Mouse (Mus musculus): ENCODE results near the gene Thnsl1.

Thnsl1 gene

GRCm38 (mm10) chr2:21222453-21223384 lies 17.2 kb downstream of the Thnsl1 start:
- TF ChIP-seq GATA4 (IDR thresholded peaks at IDR 0.05; ENCODE audit: insufficient replicate concordance, low read length) = no peak

DNA sequence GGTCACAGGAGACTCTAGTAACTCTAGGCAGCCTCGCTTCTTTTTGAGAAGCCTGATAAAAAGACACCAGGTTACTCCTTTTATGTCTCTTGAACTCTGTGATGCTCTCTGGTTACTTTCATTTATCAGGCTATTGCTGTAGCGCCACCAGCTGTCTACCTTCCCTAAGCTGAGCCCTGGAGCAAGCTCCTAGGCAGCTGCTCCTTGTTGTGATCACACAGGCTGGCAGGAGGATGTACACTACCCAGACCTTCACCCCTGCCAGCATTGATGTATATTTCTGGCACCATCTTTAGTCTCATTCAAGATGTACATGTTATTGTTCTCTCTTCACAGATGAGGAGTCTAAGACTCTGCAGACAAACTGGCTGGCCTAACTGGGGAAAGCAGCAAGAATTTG lies 24.8 kb downstream of the Thnsl1 start:
- TF ChIP-seq GATA4 (IDR thresholded peaks at IDR 0.05; ENCODE audit: insufficient replicate concordance, low read length) = no peak

DNA sequence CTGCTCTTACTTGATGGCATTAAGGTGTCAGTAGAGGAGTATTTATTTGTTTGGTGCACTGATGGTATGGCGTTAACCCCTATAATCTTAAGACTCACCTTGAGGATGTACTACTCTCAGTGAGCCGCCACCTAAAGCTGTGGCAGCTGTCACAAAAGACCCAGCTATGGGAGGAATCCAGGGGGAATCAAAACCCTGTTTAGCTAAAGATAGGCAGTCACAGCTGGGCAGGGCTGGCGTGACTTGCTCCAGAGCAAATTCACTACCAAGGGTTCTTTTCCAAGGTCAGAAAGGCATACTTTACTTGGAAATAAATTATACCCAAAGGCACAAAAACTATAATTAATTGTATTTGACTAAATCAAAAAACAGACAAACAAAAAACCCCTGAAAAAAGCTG lies 25.6 kb downstream of the Thnsl1 start:
- no peak for TF ChIP-seq GATA4 (IDR thresholded peaks at IDR 0.05; ENCODE audit: insufficient replicate concordance, low read length)

GRCm38 (mm10) chr2:21234871-21235648 lies 29.5 kb downstream of the Thnsl1 start:
- TF ChIP-seq GATA4 (IDR thresholded peaks at IDR 0.05; ENCODE audit: insufficient replicate concordance, low read length) = no peak

GRCm38 (mm10) chr2:21235844-21236386 lies 30.4 kb downstream of the Thnsl1 start:
- no peak for TF ChIP-seq GATA4 (IDR thresholded peaks at IDR 0.05; ENCODE audit: insufficient replicate concordance, low read length)

- TF ChIP-seq GATA4 (IDR thresholded peaks at IDR 0.05; ENCODE audit: insufficient replicate concordance, low read length) = 0 out of 2 replicates have a peak, but pooled peaks have one; percentile 39
Measured at GRCm38 (mm10) chr2:21236846-21237245, 31.3 kb downstream of the Thnsl1 start.

DNA sequence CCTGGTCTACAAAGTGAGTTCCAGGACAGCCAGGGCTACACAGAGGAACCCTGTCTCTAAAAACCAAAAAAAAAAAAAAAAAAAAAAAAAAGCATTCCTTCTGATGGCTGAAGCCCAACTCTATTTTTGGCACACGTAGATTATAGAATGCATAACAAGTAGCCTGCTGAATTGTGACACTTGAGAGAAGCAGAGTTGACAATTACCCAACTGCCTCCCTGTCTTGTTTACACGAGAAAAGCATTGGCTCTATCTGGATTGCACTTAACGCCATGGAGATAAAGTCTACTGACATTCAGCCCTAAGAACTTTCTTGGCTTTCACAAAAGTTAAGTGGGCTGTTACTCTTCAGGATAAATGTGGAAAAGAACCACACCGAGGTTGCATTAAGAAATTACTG lies 39.5 kb downstream of the Thnsl1 start:
- no peak for TF ChIP-seq GATA4 (IDR thresholded peaks at IDR 0.05; ENCODE audit: insufficient replicate concordance, low read length)

GRCm38 (mm10) chr2:21245477-21246102 lies 40.1 kb downstream of the Thnsl1 start:
- no peak for TF ChIP-seq GATA4 (IDR thresholded peaks at IDR 0.05; ENCODE audit: insufficient replicate concordance, low read length)

DNA sequence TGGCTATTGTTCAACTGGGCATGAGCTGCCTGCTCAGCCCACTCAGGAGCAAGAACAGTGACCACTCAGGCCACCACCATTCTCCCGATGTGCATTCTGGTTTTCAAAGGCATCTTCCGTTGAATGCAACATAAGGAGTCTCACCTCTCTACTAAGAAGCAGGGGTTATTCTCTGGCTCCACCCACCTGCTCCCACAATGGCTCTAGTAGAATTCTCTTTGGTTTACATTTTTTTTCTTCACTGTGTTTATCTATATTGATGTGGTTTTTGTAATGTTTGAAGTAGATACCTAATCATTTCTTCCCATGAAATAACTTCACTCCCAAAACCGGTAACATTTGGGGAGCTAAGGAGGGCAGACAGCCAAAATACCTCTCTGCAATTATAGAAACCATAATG lies 48.1 kb downstream of the Thnsl1 start:
- TF ChIP-seq GATA4 (IDR thresholded peaks at IDR 0.05; ENCODE audit: insufficient replicate concordance, low read length) = no peak

GRCm38 (mm10) chr2:21254308-21254707 lies 48.8 kb downstream of the Thnsl1 start:
- TF ChIP-seq GATA4 (IDR thresholded peaks at IDR 0.05; ENCODE audit: insufficient replicate concordance, low read length) = no peak

DNA sequence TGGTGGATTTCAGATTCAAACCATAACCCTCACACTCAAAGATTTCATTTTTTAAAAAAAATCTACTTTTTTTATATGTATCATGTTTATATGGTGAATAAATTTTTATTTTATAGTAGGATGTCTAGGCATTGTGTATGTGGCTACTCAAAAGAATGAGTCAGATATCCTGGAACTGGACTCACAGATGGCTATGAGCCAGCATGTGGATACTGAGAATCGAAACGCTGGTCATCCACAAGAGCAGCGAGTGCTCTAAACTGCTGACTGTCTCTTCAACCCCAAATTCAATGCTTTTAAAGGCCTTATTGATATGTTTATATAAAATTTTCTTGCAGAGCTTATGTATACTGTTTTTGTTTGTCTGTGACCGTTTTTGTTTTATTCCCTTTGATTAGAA lies 52.8 kb downstream of the Thnsl1 start:
- no peak for TF ChIP-seq GATA4 (IDR thresholded peaks at IDR 0.05; ENCODE audit: insufficient replicate concordance, low read length)

DNA sequence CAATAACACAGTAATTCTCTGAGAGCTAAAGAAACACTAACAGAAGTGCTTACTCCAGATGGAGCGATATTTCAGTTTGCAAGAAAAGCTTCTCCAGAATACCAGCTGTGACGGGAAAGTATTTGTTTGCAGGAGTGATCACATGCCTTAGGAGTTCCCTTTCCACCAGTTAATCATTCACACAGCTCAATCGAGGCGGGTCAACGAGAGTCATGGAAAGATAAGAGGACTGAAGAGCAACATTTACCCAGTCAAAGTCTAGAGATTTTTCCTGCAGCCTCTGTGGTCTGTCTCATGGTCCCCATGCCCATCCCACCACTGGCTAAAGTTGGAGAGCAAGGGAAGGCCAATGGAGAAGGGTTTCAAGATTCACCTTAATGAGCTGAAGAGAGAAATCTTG lies 53.6 kb downstream of the Thnsl1 start:
- TF ChIP-seq GATA4 (IDR thresholded peaks at IDR 0.05; ENCODE audit: insufficient replicate concordance, low read length) = peak; percentile 80; the same call in 1 of the 2 replicates

DNA sequence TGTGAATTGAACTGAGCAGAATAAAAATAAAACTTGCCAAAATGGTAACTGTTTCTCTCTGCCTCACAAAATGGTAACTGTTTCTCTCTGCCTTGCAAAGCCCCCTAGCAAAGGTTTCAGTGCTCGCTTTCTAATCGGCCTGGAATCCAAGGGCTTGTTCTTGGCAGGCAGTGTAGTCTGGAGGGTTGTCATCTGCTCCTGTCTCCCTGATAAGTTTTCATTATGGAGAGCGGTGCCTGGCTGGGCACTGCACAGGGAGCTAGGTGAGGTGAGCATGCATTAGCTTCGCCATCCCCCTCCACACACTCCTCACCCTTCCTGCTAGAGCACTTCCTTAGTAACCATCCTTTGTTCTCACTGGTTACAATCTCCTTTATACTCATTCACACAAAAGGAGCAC lies 54.5 kb downstream of the Thnsl1 start:
- no peak for TF ChIP-seq GATA4 (IDR thresholded peaks at IDR 0.05; ENCODE audit: insufficient replicate concordance, low read length)

DNA sequence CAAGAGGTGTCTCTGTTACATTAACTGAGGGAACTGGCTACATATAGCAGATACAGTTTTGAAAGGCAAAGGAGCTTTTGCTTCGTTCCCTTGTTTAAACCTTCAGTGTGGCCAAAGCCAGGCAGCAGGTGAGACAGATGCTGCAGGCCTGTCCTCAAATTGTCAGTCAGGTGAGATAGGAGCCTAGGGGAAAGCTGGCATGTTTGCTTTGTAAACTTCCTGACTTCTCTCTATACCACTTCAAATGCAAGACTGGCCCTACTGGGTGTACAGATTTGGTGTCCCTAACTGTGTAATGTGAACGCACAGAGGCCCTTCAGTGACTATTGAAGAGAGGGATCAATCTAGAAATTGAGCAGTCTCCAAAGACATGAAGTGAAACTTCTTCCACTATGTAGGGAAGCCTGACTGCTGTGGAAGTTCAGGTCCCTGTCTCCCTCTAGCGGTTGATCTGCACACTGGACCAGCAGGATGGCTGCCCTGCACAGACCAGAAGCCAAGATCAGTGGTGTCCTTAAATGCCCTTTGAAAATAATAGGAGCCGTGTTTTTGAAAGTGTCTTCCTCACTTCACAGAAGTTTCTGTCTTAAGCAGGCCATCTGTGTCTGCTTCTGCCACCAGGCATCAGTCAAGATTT lies 56.0 kb downstream of the Thnsl1 start:
- no peak for TF ChIP-seq GATA4 (IDR thresholded peaks at IDR 0.05; ENCODE audit: insufficient replicate concordance, low read length)

DNA sequence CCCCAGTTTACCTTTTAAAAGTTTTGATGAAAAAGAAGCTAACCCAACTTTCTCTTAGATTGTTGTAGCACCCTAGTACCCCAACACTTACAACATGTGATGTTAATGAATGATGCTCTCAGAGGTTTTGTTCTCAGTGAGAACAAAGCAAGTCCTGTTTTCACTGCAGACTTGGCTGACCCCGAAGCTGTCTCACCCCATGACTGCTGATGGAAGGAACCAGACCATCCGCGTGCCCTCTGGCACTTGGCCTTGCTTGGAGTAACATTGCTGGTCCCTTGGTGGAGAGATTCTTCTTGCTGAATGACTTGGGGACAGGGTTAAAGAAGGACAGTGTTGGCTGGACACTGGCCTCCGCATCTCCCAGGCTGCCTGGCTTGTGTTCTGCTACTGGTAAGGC lies 58.5 kb downstream of the Thnsl1 start:
- no peak for TF ChIP-seq GATA4 (IDR thresholded peaks at IDR 0.05; ENCODE audit: insufficient replicate concordance, low read length)

Data from liver, adult (tissue).